Mouse (Mus musculus): ENCODE measurements around the gene Orai3. TPM values are rescaled to one million over a fixed set of nuclear protein-coding genes. Genes with fewer than 3 reads are reported as not detected.

Gene Orai3
- polyA plus RNA-seq, 2 experiments: 3.9 to 6.9 TPM

DNA sequence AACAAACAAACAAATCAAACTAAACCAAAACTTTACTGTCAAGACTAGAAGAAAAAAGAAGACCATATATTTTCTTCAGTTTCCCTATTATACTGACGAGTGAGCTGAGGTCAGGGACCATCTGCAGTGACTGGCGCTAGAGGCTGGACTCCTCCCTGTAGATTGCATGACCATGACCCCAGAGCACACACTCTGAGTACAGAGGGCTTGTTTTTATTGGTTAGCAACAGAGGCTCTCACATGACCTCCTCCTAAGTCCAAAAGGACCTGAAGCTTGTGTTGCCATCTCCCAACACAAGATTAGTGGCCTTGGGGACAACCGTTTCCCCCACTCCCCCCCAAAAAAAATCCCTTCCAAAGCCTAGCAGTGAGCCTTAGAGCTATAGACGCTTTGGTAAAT is 44.2 kb downstream of the Orai3 start:
- H3K9me3 ChIP-seq (ENCODE audit: control insufficient read depth, low read length): no peaks in the 10 kb centered on the region
- H3K4me2 ChIP-seq (ENCODE audit: low read depth): no peak overlapping the region
- DNase-seq (ENCODE audit: low read depth in 3 of 3, low spot score in 3 of 3) (no peak), ATAC-seq (ENCODE audit: insufficient read depth) (no peak)
- no peaks in the 10 kb centered on the region for H3K36me3 ChIP-seq (replicated peaks; ENCODE audit: control insufficient read depth, insufficient read depth, low read depth)
- WGBS (ENCODE audit: insufficient replicate concordance): 65% methylated on average over 4 of the region's 4 CpGs
- H3K4me3 ChIP-seq (ENCODE audit: insufficient read depth in 1 of 2, low read depth in 2 of 2, low read length in 2 of 2): no peak overlapping the region
- H3K27ac ChIP-seq: peak overlapping the region; percentile 43
- peaks cover 0 to 13% of the 10 kb centered on the region in 2 experiments; a peak in 2 of 4 replicates for H3K4me1 ChIP-seq (replicated peaks; ENCODE audit: control insufficient read depth in 2 of 2, insufficient read depth in 2 of 2, low read length in 1 of 2)
- TF ChIP-seq CTCF (IDR thresholded peaks at IDR 0.05; ENCODE audit: low read depth) (no peak), EP300 (IDR thresholded peaks at IDR 0.05; ENCODE audit: low read depth) (no peak)
- H3K9ac ChIP-seq (replicated peaks): no peak overlapping the region
- no peaks in the 10 kb centered on the region for H3K27me3 ChIP-seq (ENCODE audit: control insufficient read depth, insufficient read depth, low read length)

DNA sequence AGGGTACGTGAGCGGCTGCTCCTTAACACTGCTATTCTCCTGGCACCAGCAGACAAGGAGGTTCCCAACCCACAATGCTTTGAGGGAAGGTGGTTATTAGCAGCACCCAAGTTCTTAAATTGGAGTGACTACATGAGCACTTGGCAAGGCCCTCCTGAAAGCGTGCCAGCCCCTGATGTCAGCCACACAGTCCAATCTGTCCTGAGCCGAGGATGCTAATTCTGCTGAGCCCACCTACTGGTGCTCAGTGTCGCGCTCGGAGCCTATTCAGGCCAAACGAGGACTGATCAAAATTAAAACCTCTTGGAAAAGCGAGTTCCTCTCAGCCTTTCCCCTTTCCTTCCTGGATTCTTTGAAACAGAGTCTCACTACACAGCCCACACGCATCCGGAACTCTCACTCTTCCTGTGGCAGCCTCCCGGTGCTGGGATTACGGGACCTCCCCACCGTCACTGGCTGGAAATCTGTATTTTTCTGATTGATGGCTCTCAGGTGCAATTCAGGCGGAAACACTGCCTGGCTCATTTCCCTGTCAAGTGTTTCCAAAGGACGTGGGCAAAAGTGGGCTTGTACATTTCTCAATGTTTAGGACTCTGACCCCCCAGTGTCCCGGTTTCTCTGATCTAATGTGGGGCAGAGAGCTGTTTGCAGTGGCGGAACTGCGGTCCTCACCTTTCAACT is 44.8 kb downstream of the Orai3 start:
- no peaks in the 10 kb centered on the region for H3K27me3 ChIP-seq (ENCODE audit: control insufficient read depth, insufficient read depth, low read length)
- TF ChIP-seq EP300 (IDR thresholded peaks at IDR 0.05; ENCODE audit: low read depth) (no peak), CTCF (IDR thresholded peaks at IDR 0.05; ENCODE audit: low read depth) (no peak)
- H3K9me3 ChIP-seq (ENCODE audit: control insufficient read depth, low read length): no peaks in the 10 kb centered on the region
- no peak overlapping the region for H3K4me3 ChIP-seq (ENCODE audit: insufficient read depth in 1 of 2, low read depth in 2 of 2, low read length in 2 of 2)
- no peak overlapping the region for H3K9ac ChIP-seq (replicated peaks)
- 71% methylated on average over 19 of the region's 19 CpGs for WGBS (ENCODE audit: insufficient replicate concordance)
- peaks cover 0 to 13% of the 10 kb centered on the region in 2 experiments; a peak in 2 of 4 replicates for H3K4me1 ChIP-seq (replicated peaks; ENCODE audit: control insufficient read depth in 2 of 2, insufficient read depth in 2 of 2, low read length in 1 of 2)
- ATAC-seq (ENCODE audit: insufficient read depth) (0 out of 2 replicates have a peak, but pooled peaks have one; percentile 21), DNase-seq (ENCODE audit: low read depth in 3 of 3, low spot score in 3 of 3) (no peak)
- H3K27ac ChIP-seq: peak overlapping the region; percentile 43
- 0 out of 2 replicates have a peak overlapping the region, but pooled peaks have one; percentile 11 for H3K4me2 ChIP-seq (ENCODE audit: low read depth)
- no peaks in the 10 kb centered on the region for H3K36me3 ChIP-seq (replicated peaks; ENCODE audit: control insufficient read depth, insufficient read depth, low read depth)

DNA sequence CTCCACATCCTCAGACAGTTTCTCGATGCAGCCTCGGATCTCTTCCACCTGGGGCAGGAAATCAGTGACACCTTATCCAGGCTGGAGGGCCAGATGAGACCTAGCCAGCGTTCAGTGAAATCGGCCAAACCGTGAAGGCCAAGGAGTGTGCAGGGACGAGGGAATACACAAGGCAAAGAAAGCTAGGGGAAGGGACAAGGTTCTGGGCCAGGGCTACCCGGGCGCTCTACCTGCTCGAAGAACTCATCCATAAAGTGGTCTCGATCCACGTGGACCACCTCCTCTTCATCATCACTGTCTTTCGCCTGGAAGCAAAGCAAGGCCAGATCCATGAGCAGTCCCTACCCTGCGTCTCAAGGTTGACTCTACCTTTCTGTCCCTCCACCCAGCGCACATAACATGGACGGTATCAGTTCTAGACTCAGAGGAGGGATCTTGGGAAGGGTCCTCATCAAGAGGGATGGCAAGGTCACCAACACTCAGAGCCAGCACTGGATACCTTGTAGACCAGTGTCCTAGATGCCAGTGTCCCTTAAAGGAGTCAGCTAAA is 45.6 kb downstream of the Orai3 start:
- Histone ChIP-seq H3K4me1 (replicated peaks; ENCODE audit: control insufficient read depth in 2 of 2, insufficient read depth in 2 of 2, low read length in 1 of 2) (peaks cover 0 to 13% of the 10 kb centered on the region in 2 experiments; a peak in 2 of 4 replicates), H3K4me3 (ENCODE audit: insufficient read depth in 1 of 2, low read depth in 2 of 2, low read length in 2 of 2) (no peak overlapping the region), H3K9me3 (ENCODE audit: control insufficient read depth, low read length) (no peaks in the 10 kb centered on the region), H3K27me3 (ENCODE audit: control insufficient read depth, insufficient read depth, low read length) (no peaks in the 10 kb centered on the region), H3K27ac (no peak overlapping the region), H3K36me3 (replicated peaks; ENCODE audit: control insufficient read depth, insufficient read depth, low read depth) (no peaks in the 10 kb centered on the region), H3K4me2 (ENCODE audit: low read depth) (no peak overlapping the region), H3K9ac (replicated peaks) (no peak overlapping the region)
- WGBS (ENCODE audit: insufficient replicate concordance): 74% methylated on average over 15 of the region's 15 CpGs
- TF ChIP-seq CTCF (IDR thresholded peaks at IDR 0.05; ENCODE audit: low read depth) (no peak), EP300 (IDR thresholded peaks at IDR 0.05; ENCODE audit: low read depth) (no peak)
- DNase-seq (ENCODE audit: low read depth in 3 of 3, low spot score in 3 of 3) (no peak), ATAC-seq (ENCODE audit: insufficient read depth) (no peak)

GRCm38 (mm10) chr7:127815954-127816821 is 46.6 kb downstream of the Orai3 start:
- Histone ChIP-seq H3K4me1 (replicated peaks; ENCODE audit: control insufficient read depth in 2 of 2, insufficient read depth in 2 of 2, low read length in 1 of 2) (peaks cover 0 to 13% of the 10 kb centered on the region in 2 experiments; a peak in 2 of 4 replicates), H3K36me3 (replicated peaks; ENCODE audit: control insufficient read depth, insufficient read depth, low read depth) (no peaks in the 10 kb centered on the region), H3K27me3 (ENCODE audit: control insufficient read depth, insufficient read depth, low read length) (no peaks in the 10 kb centered on the region), H3K9me3 (ENCODE audit: control insufficient read depth, low read length) (no peaks in the 10 kb centered on the region), H3K4me2 (ENCODE audit: low read depth) (no peak overlapping the region), H3K4me3 (ENCODE audit: insufficient read depth in 1 of 2, low read depth in 2 of 2, low read length in 2 of 2) (no peak overlapping the region), H3K9ac (replicated peaks) (no peak overlapping the region), H3K27ac (no peak overlapping the region)
- 42% methylated on average over 15 of the region's 15 CpGs for WGBS (ENCODE audit: insufficient replicate concordance)
- peak; percentile 31; the same call in 1 of the 2 replicates for ATAC-seq (ENCODE audit: insufficient read depth)
- TF ChIP-seq CTCF (IDR thresholded peaks at IDR 0.05; ENCODE audit: low read depth): peak; percentile 67
- no peak for TF ChIP-seq EP300 (IDR thresholded peaks at IDR 0.05; ENCODE audit: low read depth)
- DNase-seq (ENCODE audit: low read depth in 3 of 3, low spot score in 3 of 3): no peak
